12 mouse cellular contexts compared by ENCODE assay signal in the genomic region with DNA sequence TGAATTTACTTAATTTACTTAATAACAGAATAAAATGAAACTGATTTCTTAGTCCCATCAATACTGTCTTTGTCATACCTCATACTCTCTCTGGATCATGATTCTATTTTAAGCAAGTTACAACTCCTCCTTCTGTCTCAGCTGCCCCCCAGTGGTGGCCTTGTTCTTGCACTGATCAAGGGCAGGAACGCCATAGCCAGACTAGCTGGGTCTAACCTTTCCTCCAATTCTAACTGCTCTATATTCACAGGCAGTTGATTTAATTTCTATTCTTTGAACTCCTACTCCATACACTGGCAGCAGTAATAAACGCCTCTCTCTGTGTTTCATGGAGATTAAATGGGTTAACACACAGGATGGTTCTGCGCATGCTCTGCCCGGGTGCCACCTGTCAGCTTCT.
DNase-seq lines count a peak whose midpoint lies in the region; ATAC-seq lines count a peak whose summit lies in the region.
"Had no signal": no experiment of that assay in that cellular context is flagged by ENCODE, and none has a peak within 500 bp of the region (broad histone marks: within the 10 kb centered on the region; RNA-seq: fewer than 3 reads in every experiment).

No protein-coding gene starts in this region.

- H3K4me1 ChIP-seq in hindbrain, embryonic 11.5 days (replicated peaks; ENCODE audit: control insufficient read depth, insufficient read depth, low read length): no peaks in the 10 kb centered on the region
- H3K4me1 ChIP-seq in hindbrain, embryonic 12.5 days: no peaks in the 10 kb centered on the region
- H3K4me1 ChIP-seq: embryonic facial prominence, embryonic 13.5 days; heart, embryonic 15.5 days; limb, embryonic 15.5 days; neural tube, embryonic 13.5 days had no signal

- H3K4me3 ChIP-seq in hindbrain, embryonic 11.5 days (ENCODE audit: low read depth, low read length): no peak overlapping the region
- no peak overlapping the region for H3K4me3 ChIP-seq in hindbrain, embryonic 12.5 days
- H3K4me3 ChIP-seq: embryonic facial prominence, embryonic 13.5 days; heart, embryonic 15.5 days; limb, embryonic 15.5 days; neural tube, embryonic 13.5 days had no signal

- peak; percentile 8 for DNase-seq in hindbrain, embryonic 11.5 days (ENCODE audit: low spot score)
- peak; percentile 6 for DNase-seq in ovary, postnatal 36 days (ENCODE audit: low spot score)
- no peak for DNase-seq in ovary, postnatal 10 days (ENCODE audit: low spot score)
- peak; percentile 12 for DNase-seq in brain, adult 2 months (ENCODE audit: low read depth, low spot score)
- peak; percentile 32 for DNase-seq in retina, embryonic 14.5 days (ENCODE audit: low spot score)
- DNase-seq in thymus, postnatal 0 days (ENCODE audit: low spot score): no peak
- DNase-seq in layer of hippocampus, adult 9-11 months: no peak

- H3K27me3 ChIP-seq in hindbrain, embryonic 11.5 days (ENCODE audit: control insufficient read depth, insufficient read depth, low read length): no peaks in the 10 kb centered on the region
- H3K27me3 ChIP-seq in hindbrain, embryonic 12.5 days: no peaks in the 10 kb centered on the region
- H3K27me3 ChIP-seq: embryonic facial prominence, embryonic 13.5 days; heart, embryonic 15.5 days; limb, embryonic 15.5 days; neural tube, embryonic 13.5 days had no signal

- WGBS in hindbrain, embryonic 11.5 days: 83% methylated on average over 4 of the region's 4 CpGs
- WGBS in hindbrain, embryonic 12.5 days: 85% methylated on average over 4 of the region's 4 CpGs

- no peaks in the 10 kb centered on the region for H3K9me3 ChIP-seq in hindbrain, embryonic 11.5 days (ENCODE audit: control insufficient read depth, low read length)
- H3K9me3 ChIP-seq in hindbrain, embryonic 12.5 days (replicated peaks): no peaks in the 10 kb centered on the region
- H3K9me3 ChIP-seq: embryonic facial prominence, embryonic 13.5 days; heart, embryonic 15.5 days; limb, embryonic 15.5 days; neural tube, embryonic 13.5 days had no signal

- H3K36me3 ChIP-seq in hindbrain, embryonic 11.5 days (ENCODE audit: control insufficient read depth, insufficient read depth, low read length): no peaks in the 10 kb centered on the region
- no peaks in the 10 kb centered on the region for H3K36me3 ChIP-seq in hindbrain, embryonic 12.5 days
- H3K36me3 ChIP-seq: embryonic facial prominence, embryonic 13.5 days; heart, embryonic 15.5 days; limb, embryonic 15.5 days; neural tube, embryonic 13.5 days had no signal

- no peak overlapping the region for H3K27ac ChIP-seq in hindbrain, embryonic 11.5 days (ENCODE audit: low read depth, low read length)
- no peak overlapping the region for H3K27ac ChIP-seq in hindbrain, embryonic 12.5 days
- H3K27ac ChIP-seq: embryonic facial prominence, embryonic 13.5 days; heart, embryonic 15.5 days; limb, embryonic 15.5 days; neural tube, embryonic 13.5 days had no signal

- no peak overlapping the region for H3K9ac ChIP-seq in hindbrain, embryonic 11.5 days (ENCODE audit: low read depth, low read length)
- H3K9ac ChIP-seq in hindbrain, embryonic 12.5 days: no peak overlapping the region
- H3K9ac ChIP-seq: embryonic facial prominence, embryonic 13.5 days; heart, embryonic 15.5 days; limb, embryonic 15.5 days; neural tube, embryonic 13.5 days had no signal

- H3K4me2 ChIP-seq in hindbrain, embryonic 11.5 days (replicated peaks; ENCODE audit: low read depth, low read length): no peak overlapping the region
- H3K4me2 ChIP-seq in hindbrain, embryonic 12.5 days (replicated peaks): no peak overlapping the region
- H3K4me2 ChIP-seq: embryonic facial prominence, embryonic 13.5 days; heart, embryonic 15.5 days; limb, embryonic 15.5 days; neural tube, embryonic 13.5 days had no signal

- ATAC-seq in hindbrain, embryonic 11.5 days (ENCODE audit: low FRiP score): no peak
- no peak for ATAC-seq in hindbrain, embryonic 12.5 days (ENCODE audit: low FRiP score)

Comparison
In these comparisons a context has a peak if more than half of its experiments do, and no peak if none do; other contexts are left out.
1. DNase-seq: peak in hindbrain, embryonic 11.5 days (single experiment), ovary, postnatal 36 days (single experiment), brain, adult 2 months (single experiment) and retina, embryonic 14.5 days (single experiment); none in ovary, postnatal 10 days (single experiment), thymus, postnatal 0 days (single experiment) and layer of hippocampus, adult 9-11 months (single experiment).